Mouse (Mus musculus): Measurements from ENCODE around the gene Gorasp1.

- TF ChIP-seq GATA1 (IDR thresholded peaks at IDR 0.05; ENCODE audit: low read length) (no peak), TAL1 (IDR thresholded peaks at IDR 0.05; ENCODE audit: low read length) (no peak)
These were observed 44.1 kb upstream of the Gorasp1 start for GRCm38 (mm10) chr9:119981183-119982179.

Data from erythroblast, embryonic 14.5 days (primary cell).